Mouse (Mus musculus): ENCODE results near the gene Cobll1.

Cobll1 gene

GRCm38 (mm10) chr2:65195233-65196010 is 43.8 kb downstream of the Cobll1 start:
- DNase-seq: no peak

DNA sequence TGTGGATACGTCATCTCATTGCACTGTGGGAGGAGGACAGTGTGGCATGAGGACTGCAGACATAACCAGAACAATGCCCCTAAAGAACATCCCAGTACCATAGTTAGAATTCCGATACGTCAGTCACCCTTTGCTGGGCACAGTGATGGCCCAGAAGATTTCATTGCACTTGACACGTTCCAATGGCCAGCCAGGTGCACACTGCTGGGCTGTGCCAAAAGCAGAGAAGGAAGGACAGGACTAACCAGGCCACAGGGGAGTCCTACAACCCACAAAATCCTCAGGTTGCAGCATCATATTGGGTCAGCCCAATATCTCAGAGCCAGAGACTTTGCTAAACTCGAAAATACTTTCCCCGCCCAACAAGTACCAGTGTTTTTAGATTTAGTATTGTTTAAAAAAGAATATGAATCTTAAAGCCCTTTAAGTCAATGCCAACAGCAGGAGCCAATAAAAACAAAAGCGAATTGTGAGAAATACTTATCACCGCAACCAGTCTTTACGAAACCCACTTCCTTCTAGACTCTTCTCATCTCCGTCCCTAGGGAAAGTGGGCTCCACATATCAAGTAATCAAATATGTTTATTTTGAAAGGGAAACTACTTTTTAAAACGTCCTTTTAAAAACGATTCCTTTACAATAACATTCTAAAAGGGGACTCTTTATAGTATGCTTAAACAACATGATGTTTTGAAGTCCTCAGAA is 46.0 kb downstream of the Cobll1 start:
- no peak for DNase-seq

DNA sequence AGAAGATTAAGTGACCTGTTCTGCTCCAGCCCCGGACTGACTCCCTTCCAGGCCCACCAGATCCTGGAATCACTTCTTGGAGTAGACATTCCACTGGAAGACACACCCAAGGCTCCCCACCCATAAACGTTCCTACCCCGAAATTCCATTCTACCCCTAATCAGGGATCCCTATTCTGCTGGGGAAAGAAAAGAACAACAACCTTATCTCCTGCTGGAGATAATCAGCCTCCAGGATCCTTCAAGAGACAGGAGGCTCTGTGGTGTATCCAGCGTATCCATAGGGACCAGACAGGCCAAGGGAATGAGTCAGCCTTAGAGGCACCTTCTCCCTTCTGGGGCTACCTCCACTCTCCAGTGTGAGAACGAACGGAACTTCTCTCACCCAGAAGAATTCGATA is 47.8 kb downstream of the Cobll1 start:
- DNase-seq: no peak

DNA sequence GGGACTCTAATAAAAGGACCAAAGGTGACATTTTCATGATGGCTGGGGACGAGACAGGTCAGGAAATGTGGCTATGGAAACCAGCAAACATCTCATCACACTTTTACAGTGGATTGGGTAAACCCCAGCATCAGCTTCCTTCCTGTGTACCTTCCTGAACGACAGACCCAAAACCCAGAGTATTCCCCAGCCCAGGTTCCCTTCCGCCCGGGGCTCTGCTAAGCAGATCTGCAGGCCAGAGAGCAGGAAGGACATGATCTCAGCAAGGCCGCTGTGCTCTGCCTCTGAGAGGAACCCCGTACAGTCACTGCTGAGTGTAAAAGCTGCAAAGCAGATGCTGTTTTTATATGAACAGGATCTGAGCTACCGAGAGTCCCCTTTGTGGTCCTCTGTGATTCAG is 49.9 kb downstream of the Cobll1 start:
- DNase-seq: no peak

DNA sequence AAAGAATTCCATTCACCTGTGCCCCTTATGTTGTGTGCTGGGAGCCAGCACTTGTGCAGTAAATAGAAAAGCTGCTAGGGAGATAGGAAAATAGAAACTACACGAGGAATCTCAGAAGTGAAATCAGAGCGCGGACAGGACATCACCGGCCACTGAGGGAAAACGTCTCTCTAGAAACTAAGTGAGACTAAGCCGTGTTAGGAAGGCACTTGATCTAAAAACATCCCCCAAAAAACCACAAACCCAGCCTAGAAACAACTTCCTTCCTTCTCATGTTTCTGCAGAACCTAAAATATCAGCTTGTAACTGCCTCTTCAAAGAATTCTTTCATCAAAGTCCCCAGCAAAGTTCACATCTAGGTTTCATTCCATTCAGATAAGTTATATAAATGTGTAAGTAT is 50.6 kb downstream of the Cobll1 start:
- DNase-seq: no peak

DNA sequence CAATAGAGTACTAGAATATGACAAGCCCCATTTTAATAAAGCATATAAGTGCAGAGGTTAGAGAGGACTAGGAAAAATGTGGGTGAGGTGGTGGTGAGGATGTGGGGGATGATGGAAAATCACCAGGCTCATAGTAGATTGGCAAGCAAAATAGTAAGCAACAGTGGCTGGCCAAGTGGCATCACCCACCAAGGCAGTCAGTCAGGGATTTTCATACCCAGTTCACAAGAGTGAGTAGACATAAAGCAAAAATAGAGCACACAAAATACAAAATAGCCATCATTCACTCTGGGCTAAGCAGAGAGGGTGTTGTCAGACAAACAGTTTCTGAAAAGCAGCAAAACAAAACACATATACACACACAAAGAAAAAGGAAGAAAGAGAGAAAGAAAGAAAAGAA is 51.6 kb downstream of the Cobll1 start:
- DNase-seq: no peak

DNA sequence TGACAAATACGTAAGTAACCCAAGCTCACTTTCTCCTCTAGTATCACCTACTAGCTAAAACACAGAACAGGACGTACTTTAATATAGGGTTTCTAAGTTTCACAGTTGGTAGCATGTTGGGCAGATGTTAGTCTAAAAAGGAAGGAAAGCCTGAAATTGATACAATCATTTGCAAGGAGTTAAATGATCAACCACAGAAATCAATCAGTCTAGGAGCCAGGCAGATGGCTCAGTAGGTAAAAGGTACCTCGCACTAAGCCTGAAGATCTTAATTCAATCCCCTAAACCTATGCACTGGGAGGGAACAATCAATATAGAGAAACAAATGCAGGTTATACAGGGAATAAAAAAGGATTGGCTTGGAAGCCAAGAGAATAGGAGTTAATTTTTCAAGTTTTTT is 52.0 kb downstream of the Cobll1 start:
- no peak for DNase-seq

DNA sequence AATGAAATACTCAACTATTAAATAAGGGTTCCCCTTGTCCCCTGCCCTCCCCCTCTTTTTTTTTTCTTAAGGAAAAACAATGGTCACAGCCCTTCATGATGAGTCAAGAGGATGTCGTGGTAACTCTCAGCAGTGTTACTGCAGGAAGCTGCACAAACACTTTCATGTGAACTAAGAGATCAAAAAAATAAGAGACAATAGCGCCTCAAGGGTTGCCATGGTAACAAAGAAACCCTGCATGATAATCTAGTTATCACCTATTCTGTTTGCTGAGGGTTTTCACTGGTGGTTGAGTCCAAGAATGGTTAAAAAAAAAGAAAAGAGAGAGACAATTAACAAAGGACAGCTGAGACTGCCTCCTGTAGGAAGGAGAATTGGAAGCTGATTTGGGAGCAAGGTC is 56.5 kb downstream of the Cobll1 start:
- DNase-seq: no peak

- DNase-seq: no peak
Observed at GRCm38 (mm10) chr2:65181736-65182135, 57.5 kb downstream of the Cobll1 start.

DNA sequence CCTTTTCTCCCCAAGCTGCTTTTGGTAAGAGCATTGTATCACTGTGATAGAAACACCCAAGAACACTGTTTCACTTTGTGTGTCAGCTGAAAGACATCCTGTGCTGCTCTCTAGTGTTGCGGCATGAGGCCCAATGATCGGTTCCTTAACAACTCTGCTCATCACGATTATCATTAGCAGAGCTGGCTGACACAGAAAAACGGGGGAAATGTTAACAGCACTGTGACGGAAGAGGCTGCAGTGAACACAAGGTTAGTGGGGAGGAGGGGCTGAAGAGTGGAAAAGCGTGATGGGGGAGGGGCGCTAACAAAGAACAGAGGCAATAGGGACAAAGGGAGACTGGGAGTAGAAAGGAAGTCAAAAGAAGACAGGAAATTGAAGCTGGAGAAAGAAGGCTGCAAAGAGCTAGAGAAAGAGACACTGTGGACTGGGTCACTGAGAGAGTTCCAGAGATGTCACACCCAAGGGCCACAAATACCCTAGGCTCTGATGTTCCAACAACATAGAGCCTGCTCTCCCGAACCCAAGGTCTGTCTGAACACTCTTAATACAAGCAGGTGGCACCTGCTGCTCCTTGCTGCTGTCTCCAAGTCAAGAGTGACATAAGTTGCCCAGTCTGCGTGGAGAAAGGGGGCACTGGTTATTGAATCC is 58.0 kb downstream of the Cobll1 start:
- DNase-seq: no peak

DNA sequence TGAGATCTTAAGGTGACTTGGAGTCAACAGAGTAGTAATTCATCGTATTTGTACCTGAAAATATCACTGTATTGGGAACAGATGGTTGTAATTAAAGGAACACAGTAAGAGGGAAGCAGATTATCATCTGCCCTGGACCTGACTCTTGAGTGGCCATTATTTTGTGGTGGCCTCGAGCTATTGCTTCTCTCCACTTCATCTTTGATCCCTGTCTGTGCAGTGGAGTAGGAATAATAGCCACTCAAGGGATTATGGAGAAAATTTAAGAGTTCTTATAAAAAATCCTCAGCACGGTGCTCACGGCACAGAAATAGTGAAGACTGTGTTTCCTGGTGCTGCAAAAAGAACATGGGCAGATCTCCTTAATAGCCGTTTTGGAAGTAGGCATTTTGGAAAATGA is 63.6 kb downstream of the Cobll1 start:
- DNase-seq: no peak

- DNase-seq: no peak
Observed at GRCm38 (mm10) chr2:65172071-65172470, 67.1 kb downstream of the Cobll1 start.

GRCm38 (mm10) chr2:65171516-65171915 is 67.7 kb downstream of the Cobll1 start:
- no peak for DNase-seq

DNA sequence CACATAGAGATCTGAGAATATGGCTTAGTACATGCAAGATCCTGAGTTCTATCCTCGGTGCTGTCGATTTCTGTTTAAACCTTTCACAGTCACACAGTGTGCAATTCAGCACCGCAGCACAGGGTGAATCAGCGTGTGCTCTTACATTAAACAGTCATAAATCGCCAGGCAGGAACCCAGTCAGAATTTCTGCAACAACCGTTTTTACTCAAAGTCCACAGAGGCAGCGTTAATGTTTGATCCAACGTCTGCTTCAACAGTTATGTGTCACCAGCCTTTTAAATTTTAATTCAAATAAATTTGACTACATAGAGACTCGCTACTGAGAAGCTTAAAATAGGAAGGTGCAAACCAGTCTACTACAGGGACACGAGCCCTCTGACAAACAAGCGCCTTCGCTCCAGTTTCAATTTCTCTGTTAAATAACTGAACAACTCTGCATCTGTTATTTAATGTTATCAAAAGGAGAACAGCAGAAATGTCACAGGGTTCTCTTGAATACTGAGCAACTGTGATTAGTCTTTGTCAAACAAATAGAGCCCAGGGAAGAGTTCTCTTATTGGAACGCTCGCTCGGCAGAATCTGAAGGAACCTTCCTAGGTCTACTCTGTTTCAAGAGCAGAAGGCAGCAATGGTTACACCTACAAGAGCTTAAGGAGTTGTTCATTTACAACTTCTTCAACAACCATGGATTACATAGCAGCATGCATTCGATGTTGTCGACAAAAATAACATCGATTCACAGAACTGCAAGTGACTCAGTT is 68.3 kb downstream of the Cobll1 start:
- DNase-seq: no peak

DNA sequence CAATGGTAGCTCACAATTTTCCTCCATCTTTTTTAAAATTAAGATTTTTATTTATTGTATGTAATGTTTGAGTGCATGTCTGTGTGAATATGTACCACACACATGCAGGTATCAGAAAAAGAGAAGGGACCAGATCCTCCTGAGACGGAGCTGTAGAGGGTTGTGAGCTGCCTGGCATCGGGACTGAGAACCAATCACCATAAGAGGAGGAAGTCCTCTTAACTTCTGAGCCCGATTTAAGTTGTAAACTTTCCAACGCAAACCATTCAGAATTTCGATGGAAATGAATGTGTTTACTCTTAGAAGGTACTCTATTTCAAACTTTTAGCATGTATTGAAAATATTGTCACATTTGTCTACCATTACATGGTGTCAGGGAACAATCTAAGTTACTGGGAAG is 68.9 kb downstream of the Cobll1 start:
- no peak for DNase-seq

GRCm38 (mm10) chr2:65163990-65164389 is 75.2 kb downstream of the Cobll1 start:
- no peak for DNase-seq

DNA sequence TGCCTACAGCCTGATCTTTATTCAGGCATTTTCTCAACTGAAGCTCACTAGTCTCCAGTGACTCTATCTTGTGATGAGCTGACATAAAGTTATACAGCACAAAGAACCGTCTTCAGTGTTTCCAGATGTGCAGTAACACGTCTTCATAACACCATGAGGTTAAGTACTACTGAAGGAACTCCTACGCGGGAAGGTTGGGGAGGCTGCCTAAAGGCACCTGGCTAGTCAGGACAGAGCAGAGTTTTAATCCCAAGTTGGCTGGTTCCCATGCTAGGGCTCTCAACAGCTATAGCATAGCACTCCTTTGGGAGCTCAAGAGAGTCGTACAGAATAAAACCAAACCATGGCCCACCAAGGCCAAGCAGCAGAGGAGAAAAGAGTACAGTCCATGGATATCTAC is 76.6 kb downstream of the Cobll1 start:
- DNase-seq: no peak

DNA sequence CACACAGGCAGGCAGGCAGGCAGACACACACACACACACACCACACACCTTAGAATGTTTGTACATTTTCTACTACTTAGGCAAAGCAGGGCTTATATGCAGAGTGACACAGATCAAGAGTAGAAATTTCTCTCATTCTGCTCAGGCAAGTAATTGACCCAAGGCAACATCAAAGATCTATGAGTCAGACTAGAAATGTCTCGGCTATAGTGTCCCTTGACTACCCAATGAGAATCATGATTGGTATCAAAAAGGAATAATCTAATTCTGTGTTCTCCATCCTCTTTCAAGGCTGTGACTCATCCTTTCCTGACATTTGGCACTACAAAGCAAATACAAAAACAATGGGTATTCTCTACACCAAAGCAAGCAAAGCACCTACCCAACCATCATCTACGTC is 77.5 kb downstream of the Cobll1 start:
- DNase-seq: no peak

GRCm38 (mm10) chr2:65157981-65158651 is 81.1 kb downstream of the Cobll1 start:
- no peak for DNase-seq

- no peak for DNase-seq
Observed at GRCm38 (mm10) chr2:65157325-65157724, 81.9 kb downstream of the Cobll1 start.

DNA sequence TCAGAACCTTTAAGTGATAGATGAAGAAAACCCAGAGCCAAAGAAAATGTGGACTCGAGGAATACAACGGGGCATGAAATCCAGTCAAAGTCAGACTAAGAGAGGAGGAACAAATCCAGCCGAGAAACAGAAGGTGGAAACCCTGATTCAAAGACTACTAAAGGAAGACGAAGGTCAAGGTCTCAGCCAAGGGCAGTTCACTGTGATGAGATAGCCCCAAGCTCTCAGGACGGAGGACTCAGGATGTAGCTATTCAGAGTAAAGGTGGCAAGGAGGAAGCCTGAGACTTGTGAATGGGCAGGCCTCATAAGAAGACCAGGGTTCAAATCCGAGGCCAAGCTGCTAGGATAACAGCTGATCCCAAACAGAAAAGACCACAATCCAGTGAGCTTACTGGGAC is 90.3 kb downstream of the Cobll1 start:
- DNase-seq: no peak

DNA sequence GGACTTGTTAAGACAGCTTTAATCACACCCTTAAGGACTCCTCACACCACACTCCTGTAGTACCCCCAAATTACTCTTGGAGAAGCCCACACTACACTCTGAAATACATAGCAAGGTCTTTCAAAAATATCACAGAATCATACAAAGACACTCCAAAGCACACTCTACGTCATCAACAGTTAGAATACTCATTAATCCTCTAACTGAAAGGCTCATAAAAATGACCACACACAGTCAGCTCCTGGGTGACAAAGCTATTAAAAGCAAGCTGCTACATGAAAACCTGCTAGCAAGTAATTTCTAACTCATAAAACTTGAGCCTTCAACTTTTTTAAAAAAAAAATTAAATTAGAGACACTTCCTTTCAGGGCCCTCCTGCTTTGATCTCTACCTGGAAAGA is 91.8 kb downstream of the Cobll1 start:
- DNase-seq: no peak
